Mouse (Mus musculus): ENCODE results near the gene Gck.

The Gck gene

DNA sequence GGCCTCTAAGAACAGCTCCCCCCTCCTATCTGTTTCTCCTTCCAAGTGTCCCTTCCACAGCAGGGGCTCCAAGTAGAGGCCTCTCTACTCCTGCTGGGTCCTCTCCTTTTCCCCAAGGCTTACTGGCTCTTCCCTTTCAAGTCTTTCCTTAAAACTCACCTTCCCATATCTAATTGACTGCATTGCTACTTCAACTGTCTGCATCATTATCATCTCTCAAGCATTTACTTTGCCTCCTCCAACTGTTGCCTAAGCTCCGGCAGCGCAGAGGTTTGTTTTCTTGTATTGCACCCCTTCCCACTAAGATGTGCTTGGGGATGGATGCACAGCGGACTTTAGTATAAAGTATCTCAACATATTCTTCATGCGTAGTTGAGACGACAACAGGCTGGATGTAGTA, 72.5 kb downstream of the Gck start:
- no peak for DNase-seq (ENCODE audit: low read depth, low spot score)

DNA sequence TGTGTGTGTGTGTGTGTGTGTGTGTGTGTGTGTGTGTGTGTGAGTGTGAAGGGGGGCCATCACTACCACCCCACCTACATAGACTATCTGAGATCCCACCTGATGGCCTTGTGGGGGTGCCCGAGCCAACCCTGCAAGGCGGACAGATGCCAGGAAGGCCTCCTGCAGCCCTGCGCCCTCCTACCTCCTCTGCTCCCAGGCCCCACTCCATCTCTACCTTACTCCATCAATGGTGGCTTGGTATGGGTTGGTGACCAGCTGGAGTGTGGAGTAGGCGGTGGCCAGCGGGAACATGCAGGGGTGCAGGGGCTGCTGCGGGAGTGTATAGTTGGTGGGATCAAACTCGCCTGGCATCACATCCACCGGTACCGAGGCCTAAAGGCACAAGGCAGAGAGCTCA, 76.7 kb downstream of the Gck start:
- DNase-seq (ENCODE audit: low read depth, low spot score) = no peak

DNA sequence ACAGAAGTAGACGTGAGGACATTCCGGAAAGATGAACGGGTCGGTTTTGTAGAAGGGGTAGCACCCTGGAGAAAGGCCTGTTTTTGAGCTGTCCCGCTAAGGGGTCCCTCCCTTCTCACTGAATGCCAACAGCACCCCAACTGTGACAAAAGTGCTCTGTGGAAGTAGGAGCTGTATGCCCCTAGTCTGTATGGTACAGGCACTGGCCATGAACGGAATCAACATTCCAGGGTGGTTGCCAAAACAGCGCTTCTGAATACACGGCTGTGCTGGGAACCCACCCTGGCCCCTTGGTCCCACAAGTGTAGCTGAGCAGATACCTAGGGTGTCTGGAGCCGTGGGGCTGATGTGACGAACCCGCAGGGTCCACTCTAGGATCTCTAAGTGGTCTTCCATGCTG, 77.2 kb downstream of the Gck start:
- no peak for DNase-seq (ENCODE audit: low read depth, low spot score)

DNA sequence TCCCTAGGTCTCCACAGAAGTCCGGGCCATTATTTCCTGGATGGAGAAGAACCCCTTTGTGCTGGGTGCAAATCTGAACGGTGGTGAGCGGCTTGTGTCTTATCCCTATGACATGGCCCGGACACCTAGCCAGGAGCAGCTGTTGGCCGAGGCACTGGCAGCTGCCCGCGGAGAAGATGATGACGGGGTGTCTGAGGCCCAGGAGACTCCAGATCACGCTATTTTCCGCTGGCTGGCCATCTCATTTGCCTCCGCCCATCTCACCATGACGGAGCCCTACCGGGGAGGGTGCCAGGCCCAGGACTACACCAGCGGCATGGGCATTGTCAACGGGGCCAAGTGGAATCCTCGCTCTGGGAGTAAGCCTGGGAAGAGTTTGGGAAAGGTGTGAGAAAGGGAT, 79.8 kb downstream of the Gck start:
- no peak for DNase-seq (ENCODE audit: low read depth, low spot score)

DNA sequence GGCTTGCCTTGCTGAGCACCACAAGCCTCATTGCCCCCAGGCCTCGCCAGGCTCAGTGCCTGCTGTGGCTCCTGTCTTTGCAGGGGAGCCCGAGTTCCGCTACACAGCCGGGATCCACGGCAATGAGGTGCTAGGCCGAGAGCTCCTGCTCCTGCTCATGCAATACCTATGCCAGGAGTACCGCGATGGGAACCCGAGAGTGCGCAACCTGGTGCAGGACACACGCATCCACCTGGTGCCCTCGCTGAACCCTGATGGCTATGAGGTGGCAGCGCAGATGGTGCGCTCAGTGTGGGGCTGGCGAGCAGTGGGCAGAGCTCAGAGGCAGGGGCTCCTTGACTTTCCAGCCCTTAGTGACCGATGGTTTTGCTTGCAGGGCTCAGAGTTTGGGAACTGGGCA, 80.5 kb downstream of the Gck start:
- DNase-seq (ENCODE audit: low read depth, low spot score) = no peak

DNA sequence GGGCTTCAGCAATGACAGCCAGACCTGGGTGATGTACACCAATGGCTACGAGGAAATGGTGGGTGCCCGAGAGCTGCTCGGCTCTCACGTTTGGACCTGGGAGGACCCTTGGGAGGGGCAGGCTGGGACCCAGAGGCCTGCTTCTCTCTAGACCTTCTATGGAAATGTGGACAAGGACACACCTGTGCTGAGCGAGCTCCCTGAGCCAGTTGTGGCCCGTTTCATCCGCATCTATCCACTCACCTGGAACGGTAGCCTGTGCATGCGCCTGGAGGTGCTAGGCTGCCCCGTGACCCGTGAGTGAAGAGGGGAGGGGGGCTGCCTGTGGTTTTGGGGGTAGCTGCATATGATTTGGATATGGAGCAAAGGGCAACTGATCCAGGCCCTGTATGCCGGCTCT, 81.6 kb downstream of the Gck start:
- no peak for DNase-seq (ENCODE audit: low read depth, low spot score)

DNA sequence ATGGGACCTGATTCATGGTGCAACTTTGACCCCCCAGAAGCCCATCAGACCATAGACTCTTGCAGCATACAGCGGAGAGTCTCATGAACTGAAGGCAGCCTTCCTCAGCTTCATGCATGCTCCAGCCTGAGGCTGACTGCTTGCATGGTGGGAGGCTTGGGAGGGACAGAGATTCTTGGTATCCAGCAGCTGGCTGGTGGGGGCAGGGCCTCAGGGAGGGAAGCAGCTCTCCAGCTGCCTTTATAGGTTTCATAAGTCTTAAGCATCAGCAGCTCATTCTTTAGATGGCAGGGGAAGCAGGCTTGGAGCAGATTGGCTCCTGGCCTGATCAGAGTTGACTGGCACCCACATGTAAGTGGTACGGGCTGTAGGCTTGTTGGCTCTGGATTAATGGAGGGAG, 82.7 kb downstream of the Gck start:
- DNase-seq (ENCODE audit: low read depth, low spot score) = no peak

DNA sequence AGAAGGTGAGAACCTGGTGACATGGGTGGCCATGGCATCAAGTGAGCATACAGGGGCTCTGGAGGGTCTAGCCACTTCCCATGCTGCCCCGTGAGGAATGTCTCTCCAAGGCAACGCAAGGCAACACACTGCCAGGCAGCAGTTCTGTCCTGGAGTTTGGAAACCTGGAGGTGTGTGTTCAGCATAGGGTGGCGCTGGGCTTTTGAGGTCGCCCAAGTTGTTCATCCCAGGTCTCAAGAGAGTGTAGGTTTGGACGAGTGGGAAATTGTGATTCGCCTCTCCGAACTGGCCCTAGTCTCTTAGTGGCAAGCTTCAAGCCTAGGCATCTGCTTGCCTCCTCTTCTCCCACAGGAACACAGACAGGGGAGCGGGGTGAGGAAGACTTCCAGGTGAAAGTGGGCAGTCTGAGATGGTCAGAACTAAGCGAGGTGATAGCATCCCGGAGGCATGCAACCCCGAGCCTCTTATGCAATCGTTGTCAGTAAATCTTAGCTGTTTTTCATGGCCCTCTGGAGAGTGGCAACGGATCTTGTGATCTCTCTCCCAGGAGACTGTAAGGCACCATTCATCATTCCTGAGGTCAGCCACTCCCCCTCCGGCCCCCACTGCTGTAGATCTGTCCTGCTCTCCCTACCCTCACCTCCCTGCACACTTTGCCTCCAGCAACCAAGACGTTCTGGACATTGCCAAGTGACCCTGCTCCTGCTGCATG, 87.3 kb downstream of the Gck start:
- DNase-seq (ENCODE audit: low read depth, low spot score) = no peak

DNA sequence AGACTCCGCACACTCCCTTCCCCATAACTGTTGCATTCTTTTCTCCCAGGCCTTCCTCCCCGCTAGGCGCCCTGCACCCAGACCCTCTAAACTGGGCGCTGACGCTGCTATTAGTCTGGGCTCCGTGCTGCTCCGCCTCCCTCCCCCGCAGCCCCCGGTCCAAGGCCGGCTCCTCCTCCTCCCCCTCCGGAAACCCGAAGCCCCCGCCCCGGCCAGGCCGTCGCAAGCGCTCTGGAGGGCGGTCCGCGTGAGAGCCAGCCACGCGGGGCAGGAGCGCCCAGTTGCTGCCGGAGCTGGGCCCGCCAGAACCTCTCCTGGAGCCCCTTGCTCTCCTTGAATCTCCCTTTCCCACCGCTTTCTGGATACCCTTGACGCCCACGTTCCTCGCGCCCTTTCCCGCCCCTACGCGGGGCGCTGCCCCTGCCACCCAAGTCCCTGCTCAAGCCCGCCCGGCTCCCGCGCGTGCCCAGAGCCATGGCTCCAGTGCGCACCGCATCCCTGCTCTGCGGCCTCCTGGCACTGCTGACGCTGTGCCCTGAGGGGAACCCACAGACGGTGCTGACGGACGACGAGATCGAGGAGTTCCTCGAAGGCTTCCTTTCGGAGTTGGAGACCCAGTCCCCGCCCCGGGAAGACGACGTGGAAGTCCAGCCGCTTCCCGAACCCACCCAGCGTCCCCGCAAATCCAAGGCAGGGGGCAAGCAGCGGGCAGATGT, 88.0 kb downstream of the Gck start, which contains the start of gene Aebp1:
Gene Aebp1, plus strand, starts transcription at position 270 of the 716 bp plus-strand sequence.
- peak; percentile 59 for DNase-seq (ENCODE audit: low read depth, low spot score)

DNA sequence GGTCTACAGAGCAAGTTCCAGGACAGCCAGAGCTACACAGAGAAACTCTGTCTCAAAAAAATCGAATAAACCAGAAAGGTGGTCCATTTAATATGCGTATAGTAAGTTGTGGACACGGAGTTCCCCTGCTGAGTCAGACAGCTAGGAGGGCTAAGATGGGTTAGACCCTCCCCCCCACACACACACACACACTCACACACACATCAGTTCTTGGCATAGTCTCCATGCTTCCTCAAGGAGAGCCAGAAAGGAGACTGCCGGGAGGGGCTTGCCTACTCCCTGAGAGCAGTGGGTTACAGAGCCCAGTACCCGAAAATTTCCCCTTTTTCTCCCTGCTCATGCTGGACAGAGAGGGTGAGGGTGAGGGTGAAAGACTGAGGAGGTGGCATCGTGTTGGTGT, 89.2 kb downstream of the Gck start:
- DNase-seq (ENCODE audit: low read depth, low spot score) = no peak

DNA sequence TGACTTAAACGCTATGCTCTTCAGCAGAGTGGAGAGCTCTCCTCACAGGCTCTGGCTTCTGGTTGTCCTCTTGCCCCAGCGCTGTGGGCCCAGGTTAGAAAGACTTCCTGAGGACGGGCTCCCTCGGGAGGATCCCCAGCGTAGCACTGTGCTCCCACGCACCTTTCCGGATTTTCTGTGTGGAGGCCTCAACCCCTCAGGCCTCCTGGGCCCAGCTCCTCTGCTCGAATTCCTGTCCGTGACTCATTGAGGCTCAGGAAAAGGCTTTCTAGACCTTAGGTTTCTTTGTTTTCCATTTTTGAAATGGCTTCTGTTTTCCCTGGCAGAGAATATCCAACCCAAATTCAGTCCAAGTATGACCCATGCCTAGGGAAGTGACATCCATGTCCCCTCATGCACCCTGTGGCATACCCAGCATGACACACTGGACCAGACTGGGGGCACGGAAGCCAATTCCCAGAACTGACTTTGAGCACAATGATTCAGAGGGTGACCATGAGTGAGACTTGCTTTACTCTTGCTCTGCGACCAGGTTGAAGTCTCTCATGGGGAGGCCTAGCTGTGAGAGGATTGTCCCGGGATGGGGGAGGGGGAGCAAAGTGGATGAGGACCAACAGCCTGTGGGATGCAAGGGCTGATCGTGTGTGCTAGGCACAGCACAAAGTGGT, 89.9 kb downstream of the Gck start:
- no peak for DNase-seq (ENCODE audit: low read depth, low spot score)

DNA sequence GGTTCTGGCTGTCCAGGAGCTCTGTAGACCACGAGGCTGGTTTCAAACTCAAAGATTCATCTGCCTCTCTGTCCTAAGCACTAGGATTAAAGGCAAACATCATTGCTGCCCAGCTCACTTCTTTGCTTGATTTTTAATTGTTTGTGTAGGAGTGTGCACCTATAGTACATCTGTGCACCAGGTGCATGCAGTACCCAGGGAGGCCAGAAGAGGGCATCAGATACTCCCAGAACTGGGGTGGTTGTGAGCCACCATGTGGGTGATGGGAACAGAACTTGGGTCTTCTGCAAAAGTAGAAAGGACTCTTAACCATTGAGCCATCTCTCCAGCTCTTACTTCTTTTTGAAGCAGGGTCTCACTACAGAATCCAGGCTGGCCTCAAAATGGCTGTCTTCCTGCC, 91.2 kb downstream of the Gck start:
- DNase-seq (ENCODE audit: low read depth, low spot score) = peak; percentile 80

DNA sequence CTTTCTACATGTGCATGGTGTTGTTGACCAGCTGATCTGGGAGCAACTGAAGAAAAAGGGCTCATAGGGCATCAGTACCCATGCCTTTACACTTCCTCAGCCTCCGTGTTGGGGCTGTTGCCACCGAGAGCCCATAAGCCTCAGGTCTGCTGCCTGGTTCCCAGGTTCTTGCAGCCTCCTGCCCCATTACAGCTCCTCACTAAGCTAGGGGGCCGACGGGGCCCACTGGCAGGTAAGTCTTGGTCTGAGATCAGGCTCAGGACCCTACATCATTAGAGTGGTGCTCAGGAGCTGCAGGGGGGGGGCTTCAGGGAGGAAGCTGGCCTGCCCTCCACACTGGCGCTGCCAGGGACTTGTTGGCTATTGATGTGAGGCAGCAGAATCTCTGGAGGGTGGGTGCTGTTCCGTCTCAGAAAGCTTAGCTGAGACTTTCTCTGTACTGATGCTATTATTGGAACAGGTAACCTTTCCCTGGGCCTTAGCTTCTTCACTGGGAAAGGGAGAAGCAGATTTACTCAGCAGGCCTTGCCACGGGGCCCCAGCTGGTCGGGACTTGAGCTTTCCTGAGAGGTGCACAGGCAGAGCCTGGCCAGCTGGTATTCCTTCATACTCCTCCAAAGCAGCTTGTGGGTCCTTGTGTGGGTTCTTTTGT, 93.3 kb downstream of the Gck start:
- DNase-seq (ENCODE audit: low read depth, low spot score) = no peak

DNA sequence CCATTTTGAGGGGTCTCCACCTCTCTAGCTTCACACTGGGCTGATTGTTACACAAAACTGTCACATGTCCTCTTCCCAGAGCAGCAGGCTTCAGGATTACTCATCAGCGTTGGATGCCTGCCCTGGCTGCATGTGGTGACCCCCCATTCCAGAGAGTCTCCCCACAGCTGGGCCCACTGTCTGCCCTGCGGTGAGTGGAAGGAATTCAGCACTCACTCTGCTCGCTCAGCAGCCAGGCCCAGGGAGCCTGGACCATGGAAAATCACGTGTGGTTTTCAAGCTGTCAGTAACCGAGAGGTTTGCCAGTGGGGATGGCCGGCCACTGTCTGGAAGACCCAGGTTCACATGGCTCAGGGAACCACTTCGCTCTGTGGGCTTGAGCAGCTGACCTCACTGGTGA, 94.0 kb downstream of the Gck start:
- DNase-seq (ENCODE audit: low read depth, low spot score) = no peak

DNA sequence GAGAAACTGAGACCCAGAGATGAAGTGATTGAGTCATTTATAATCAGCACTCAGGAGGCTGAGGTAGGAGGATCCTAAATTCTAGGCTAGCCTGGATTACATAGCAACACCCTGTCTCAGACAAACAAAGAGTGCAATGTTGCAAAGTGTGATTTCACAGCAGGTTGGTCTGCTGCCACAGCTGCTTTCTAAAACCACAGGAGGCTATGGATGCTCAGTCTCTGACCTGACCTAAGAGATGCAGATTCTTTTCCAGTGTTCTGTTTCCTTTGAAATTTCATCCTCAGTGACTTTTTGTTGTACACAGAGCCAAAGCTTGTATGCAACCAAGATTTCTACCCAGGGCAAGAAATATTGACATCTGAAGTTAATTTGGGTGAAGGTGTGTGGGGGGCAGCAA, 94.4 kb downstream of the Gck start:
- DNase-seq (ENCODE audit: low read depth, low spot score) = peak; percentile 55

DNA sequence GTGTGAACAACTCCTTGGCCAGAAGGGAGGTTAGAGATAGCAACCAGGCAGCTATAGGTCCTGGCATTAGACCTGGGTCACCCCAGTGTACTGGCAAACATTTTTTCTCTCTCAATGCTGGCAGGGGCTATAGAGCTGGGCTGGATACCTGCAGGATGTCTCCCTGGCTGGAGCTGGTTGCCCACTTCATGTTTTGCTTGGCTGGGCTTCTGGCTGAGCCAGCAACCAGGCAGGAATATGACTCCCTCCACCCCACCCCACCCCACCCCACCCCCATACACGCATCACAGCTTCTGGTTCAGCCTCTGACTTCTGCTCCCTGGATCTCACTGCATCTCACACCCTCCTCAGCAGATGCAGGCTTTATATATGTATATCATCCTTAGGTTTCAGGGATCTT, 97.6 kb downstream of the Gck start:
- DNase-seq (ENCODE audit: low read depth, low spot score) = no peak

DNA sequence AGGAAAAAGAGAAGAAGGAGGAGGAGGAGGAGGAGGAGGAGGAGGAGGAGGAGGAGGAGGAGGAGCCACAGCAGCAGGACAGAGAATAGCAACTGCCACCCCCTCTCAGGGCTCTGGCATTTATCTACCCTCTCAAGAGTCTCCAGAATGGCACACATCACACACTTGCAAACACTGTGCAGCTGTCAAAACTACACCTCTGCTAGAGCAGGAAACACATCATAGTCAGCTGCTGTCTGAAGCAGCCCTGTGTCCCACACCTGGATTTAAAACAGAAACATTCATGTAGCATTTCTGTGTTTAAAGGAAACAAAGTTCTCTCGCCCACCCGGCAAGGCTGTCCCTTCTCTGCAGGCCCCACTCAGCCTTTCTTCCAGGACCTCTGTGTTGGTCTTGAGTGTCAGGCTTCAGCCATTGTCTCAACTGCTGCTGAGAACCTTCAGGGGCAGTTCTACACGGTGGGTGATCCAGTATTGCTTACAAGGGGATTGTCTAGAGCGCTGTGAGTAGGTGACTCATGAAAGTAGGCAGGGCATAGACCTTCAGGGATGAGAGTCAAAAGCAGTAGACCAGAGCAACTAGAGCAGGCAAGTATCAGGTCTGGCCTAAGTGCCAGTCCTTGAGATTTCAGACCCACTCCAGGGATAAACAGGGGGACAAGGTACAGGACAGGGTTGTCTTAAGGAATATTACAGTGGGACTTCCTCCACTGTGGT, 98.7 kb downstream of the Gck start:
- no peak for DNase-seq (ENCODE audit: low read depth, low spot score)
